Mouse (Mus musculus) hindbrain, embryonic 11.5 days (tissue): Measurements from ENCODE around the gene Rnf4. TPM values are rescaled to one million over a fixed set of nuclear protein-coding genes. Genes with fewer than 3 reads are reported as not detected.

Source experiments
- ATAC-seq: fragments of 200-750 bp; cut with Nextera tagmentation; 2 replicates; pipeline ENCODE4 v1.8.0; 2017; ENCODE audit warnings: mild to moderate bottlenecking, moderate TSS enrichment, moderate library complexity; ENCODE audit not compliant: low FRiP score
- DNase-seq: peaks from one replicate; pipeline ENCODE4 v3.0.0-alpha.2; 2015; ENCODE audit warnings: low spot score
- H3K27ac ChIP-seq: fragments of 300-500 bp; sonication (generic); 2 replicates; pipeline ENCODE4 v1.5.1; 2014; ENCODE audit warnings: mild to moderate bottlenecking, low read depth, low read length
- H3K27me3 ChIP-seq: fragments of 300-500 bp; sonication (generic); 2 replicates; pipeline ENCODE4 v1.6.1; 2014; ENCODE audit warnings: mild to moderate bottlenecking, low read length, moderate library complexity, mixed read lengths; ENCODE audit not compliant: control insufficient read depth, insufficient read depth
- H3K36me3 ChIP-seq: fragments of 300-500 bp; sonication (generic); 2 replicates; pipeline ENCODE4 v1.6.1; 2014; ENCODE audit warnings: mild to moderate bottlenecking, low read length, moderate library complexity, mixed read lengths; ENCODE audit not compliant: control insufficient read depth, insufficient read depth
- H3K4me1 ChIP-seq: fragments of 300-500 bp; sonication (generic); replicated peaks from 2 replicates; pipeline ENCODE4 v1.6.1; 2014; ENCODE audit warnings: low read length, mixed read lengths; ENCODE audit not compliant: control insufficient read depth, insufficient read depth
- H3K4me2 ChIP-seq: fragments of 300-500 bp; sonication (generic); replicated peaks from 2 replicates; pipeline ENCODE4 v1.6.1; 2014; ENCODE audit warnings: mild to moderate bottlenecking, low read depth, low read length
- H3K4me3 ChIP-seq: fragments of 300-500 bp; sonication (generic); 2 replicates; pipeline ENCODE4 v1.5.1; 2014; ENCODE audit warnings: low read depth, low read length
- H3K9ac ChIP-seq: fragments of 300-500 bp; sonication (generic); 2 replicates; pipeline ENCODE4 v1.6.1; 2014; ENCODE audit warnings: low read depth, low read length
- H3K9me3 ChIP-seq: fragments of 300-500 bp; sonication (generic); 2 replicates; pipeline ENCODE4 v1.6.1; 2016; ENCODE audit warnings: low read length; ENCODE audit not compliant: control insufficient read depth
- WGBS: fragments of 180-500 bp; shearing (Covaris S2); extraction: QIAGEN DNeasy Blood & Tissue Kit; methylation state at CpG from one replicate; pipeline ENCODE4 v1.1.7; 2014; 5-methylcytosine and 5-hydroxymethylcytosine counted together
- polyA plus RNA-seq: library from polyadenylated mRNA; unstranded; fragments of >200 nt; fragmentation: Nextera tagmentation; extraction: Ambion mirVana; gene quantifications from 2 replicates; pipeline ENCODE4 v1.2.1, GENCODE M21; 2014

Gene Rnf4
- 188 and 195 TPM in 2 replicates for polyA plus RNA-seq

DNA sequence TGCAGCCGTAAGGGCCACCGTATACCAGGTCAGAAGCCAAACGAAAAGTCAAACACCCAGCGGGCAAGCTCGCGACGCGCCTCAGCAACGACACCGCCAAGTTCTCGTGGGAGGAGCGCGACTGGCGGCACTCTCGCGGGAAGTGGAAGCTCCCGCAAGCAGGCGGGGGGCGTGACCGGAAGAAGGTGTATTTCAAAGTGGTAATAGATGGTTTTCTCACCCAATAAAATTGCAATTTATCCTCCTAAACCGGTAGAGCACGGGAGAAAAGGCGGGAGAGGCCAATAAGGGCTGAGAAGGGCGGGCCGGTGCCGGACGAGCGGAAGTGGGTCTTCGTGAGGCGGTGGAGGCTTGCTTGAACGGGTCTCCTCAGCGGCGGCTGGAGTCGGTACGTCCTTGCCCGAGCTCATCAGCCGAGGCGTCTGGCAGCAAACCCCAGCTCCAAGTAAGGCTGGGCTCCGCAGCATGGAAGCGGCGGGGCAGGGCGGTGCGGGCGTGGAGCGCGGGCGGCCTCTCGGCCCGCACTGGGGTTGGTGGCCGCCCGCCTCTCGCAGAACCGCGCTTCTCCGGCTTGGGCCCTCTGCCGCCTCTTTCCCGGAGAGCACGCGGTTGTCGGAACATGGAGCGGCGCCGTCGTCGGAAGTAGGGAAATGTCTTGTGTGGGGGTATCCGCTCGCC, at the start of gene Rnf4:
Rnf4 (plus strand) TSS at position 193 of the 678 bp plus-strand sequence.
- H3K4me2 ChIP-seq, result peak within 1 kb of the TSS; percentile 93
- ATAC-seq, result peak; percentile 97
- no peaks in the 10 kb centered on the region for H3K4me1 ChIP-seq
- peak within 1 kb of the TSS; percentile 100 for H3K4me3 ChIP-seq
- H3K27ac ChIP-seq, result peak within 1 kb of the TSS; percentile 93
- H3K9me3 ChIP-seq, result no peaks in the 10 kb centered on the region
- peak; percentile 98 for DNase-seq
- under 1% methylated on average over 62 of the region's 67 CpGs for WGBS
- no peaks in the 10 kb centered on the region for H3K27me3 ChIP-seq
- peak within 1 kb of the TSS; percentile 98 for H3K9ac ChIP-seq
- H3K36me3 ChIP-seq, result no peaks in the 10 kb centered on the region

DNA sequence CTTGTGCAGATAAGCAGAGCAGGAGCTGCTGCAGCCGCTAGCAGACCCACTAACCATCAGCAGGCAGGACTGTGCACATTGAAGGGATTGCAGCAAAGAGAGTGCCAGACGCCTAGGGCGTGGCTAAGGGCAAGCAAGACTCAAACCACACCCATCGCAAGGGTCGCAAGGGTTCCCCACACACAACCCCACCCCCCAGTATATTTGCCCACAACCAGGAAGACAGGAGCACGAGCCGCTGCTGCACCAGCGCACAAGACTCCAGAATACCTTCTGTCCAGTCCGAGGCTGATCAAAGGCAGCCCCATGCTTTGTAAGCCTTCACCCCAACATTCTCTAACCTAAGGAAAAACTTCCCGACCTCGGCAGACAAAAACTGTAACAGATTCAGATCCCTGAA, 49.6 kb upstream of the Rnf4 start:
- H3K9me3 ChIP-seq, result no peaks in the 10 kb centered on the region
- DNase-seq (no peak), ATAC-seq (no peak)
- H3K4me2 ChIP-seq, result peak overlapping the region; percentile 96
- peaks cover 8% of the 10 kb centered on the region for H3K4me1 ChIP-seq
- H3K27ac ChIP-seq, result no peak overlapping the region
- no peaks in the 10 kb centered on the region for H3K36me3 ChIP-seq
- no peak overlapping the region for H3K9ac ChIP-seq
- 1% methylated on average over 11 of the region's 11 CpGs for WGBS
- peak overlapping the region; percentile 68 for H3K4me3 ChIP-seq
- peaks cover 33% of the 10 kb centered on the region for H3K27me3 ChIP-seq

- peak overlapping the region; percentile 60 for H3K9ac ChIP-seq
- H3K36me3 ChIP-seq, result no peaks in the 10 kb centered on the region
- WGBS, result under 1% methylated on average over 54 of the region's 54 CpGs
- H3K27me3 ChIP-seq, result peaks cover 33% of the 10 kb centered on the region
- no peaks in the 10 kb centered on the region for H3K9me3 ChIP-seq
- H3K4me2 ChIP-seq, result peak overlapping the region; percentile 96
- peak overlapping the region; percentile 68 for H3K4me3 ChIP-seq
- peak; percentile 60 for DNase-seq
- H3K4me1 ChIP-seq, result peaks cover 8% of the 10 kb centered on the region
- no peak overlapping the region for H3K27ac ChIP-seq
- no peak for ATAC-seq
Measured at GRCm38 (mm10) chr5:34287001-34287837, 48.9 kb upstream of the Rnf4 start.

DNA sequence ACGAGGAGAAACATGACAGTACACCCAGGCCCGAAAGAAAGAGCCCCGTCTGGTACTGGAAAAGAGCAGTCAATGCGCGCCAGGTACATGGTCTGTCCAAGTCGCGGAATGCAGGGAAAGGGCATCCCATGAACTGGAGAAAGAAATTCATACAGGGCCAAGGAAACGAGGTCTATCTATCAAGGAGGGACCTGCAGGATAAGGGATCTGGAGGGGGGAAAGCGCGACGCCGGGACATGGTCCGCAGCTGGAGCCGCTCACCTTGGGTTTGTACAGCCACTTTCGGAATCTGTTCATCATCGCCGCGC, 48.3 kb upstream of the Rnf4 start:
- DNase-seq, result peak; percentile 59
- under 1% methylated on average over 17 of the region's 18 CpGs for whole genome bisulfite sequencing
- Histone ChIP-seq H3K27ac (no peak overlapping the region), H3K4me1 (peaks cover 8% of the 10 kb centered on the region), H3K4me2 (peak overlapping the region; percentile 96), H3K27me3 (peaks cover 33% of the 10 kb centered on the region), H3K9ac (peak overlapping the region; percentile 60), H3K9me3 (no peaks in the 10 kb centered on the region), H3K36me3 (no peaks in the 10 kb centered on the region), H3K4me3 (peak overlapping the region; percentile 68)
- ATAC-seq, result no peak

DNA sequence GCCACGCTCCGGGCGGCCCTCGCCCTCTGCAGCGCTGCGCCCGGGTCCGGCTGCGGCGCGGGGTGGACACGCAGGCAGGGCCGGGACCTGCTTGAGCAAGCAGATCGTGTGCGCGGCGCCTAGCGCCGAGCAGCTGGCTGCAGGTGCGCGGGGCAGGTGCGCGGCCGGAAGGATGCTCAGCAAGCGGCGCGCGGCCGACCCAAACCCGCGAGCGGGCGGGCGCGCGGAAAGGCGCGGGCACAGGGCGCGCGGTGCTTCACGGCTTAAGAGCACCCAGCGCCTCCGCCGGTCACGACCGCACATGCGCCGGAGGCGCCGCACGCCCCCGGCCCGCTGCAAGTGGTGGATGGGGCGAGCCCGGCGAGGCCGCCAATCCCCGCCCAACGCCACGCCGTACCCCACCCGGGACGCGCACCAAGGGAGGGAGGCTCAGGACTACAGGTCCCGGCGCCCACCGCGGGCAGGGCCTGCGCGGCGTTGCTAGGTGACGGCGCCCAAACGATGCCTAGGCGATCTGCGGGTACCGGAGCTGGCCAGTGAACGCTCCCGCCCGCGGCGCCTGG, 47.9 kb upstream of the Rnf4 start, which contains the start of the genes Zfyve28 and Cfap99:
Zfyve28 (minus strand) TSS at position 296 of the 563 bp plus-strand sequence.
Cfap99 (plus strand) TSS at position 447 of the 563 bp plus-strand sequence.
- peaks cover 33% of the 10 kb centered on the region for H3K27me3 ChIP-seq

DNA sequence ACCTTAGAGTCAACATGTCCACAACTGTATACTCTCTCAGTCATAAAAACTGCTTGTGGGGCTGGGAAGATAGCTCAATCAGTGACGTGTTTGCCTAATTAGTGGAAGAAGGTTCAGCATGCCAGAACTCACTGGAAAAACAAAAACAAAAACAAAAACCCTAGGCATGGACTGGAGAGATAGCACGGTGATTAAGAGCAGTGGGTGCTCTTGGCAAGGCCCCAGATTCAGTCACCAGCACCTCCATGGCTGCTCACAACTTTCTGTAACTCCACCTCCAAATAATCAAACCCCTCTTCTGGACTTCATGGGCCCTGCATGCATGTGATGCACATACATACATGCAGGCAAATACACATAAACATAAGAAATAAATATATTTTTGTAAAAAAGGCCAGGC, 46.8 kb upstream of the Rnf4 start:
- ATAC-seq (no peak), DNase-seq (no peak)
- Histone ChIP-seq H3K4me2 (no peak overlapping the region), H3K9me3 (no peaks in the 10 kb centered on the region), H3K36me3 (no peaks in the 10 kb centered on the region), H3K27me3 (peaks cover 33% of the 10 kb centered on the region), H3K27ac (no peak overlapping the region), H3K4me3 (no peak overlapping the region), H3K4me1 (peaks cover 8% of the 10 kb centered on the region), H3K9ac (no peak overlapping the region)
- 65% methylated on average over 2 of the region's 2 CpGs for WGBS

More for the DNA sequence above, 47.9 kb upstream of the Rnf4 start, which contains the start of the genes Zfyve28 and Cfap99:
- peak within 1 kb of the TSS; percentile 68 for H3K4me3 ChIP-seq
- H3K4me1 ChIP-seq, result peaks cover 8% of the 10 kb centered on the region
- H3K9me3 ChIP-seq, result no peaks in the 10 kb centered on the region
- H3K36me3 ChIP-seq, result no peaks in the 10 kb centered on the region
- ATAC-seq (peak; percentile 98), DNase-seq (peak; percentile 91)
- peak within 1 kb of the TSS; percentile 60 for H3K9ac ChIP-seq
- no peak within 1 kb of the TSS for H3K27ac ChIP-seq
- H3K4me2 ChIP-seq, result peak within 1 kb of the TSS; percentile 96
- under 1% methylated on average over 62 of the region's 83 CpGs for WGBS

GRCm38 (mm10) chr5:34293363-34293762, 42.7 kb upstream of the Rnf4 start:
- H3K9me3 ChIP-seq, result no peaks in the 10 kb centered on the region
- H3K4me1 ChIP-seq, result no peaks in the 10 kb centered on the region
- H3K27me3 ChIP-seq, result peaks cover 7% of the 10 kb centered on the region
- H3K36me3 ChIP-seq, result no peaks in the 10 kb centered on the region
- no peak overlapping the region for H3K9ac ChIP-seq
- H3K4me2 ChIP-seq, result no peak overlapping the region
- DNase-seq (no peak), ATAC-seq (no peak)
- 78% methylated on average over 6 of the region's 6 CpGs for WGBS
- no peak overlapping the region for H3K27ac ChIP-seq
- H3K4me3 ChIP-seq, result no peak overlapping the region

GRCm38 (mm10) chr5:34294696-34295095, 41.4 kb upstream of the Rnf4 start:
- H3K9ac ChIP-seq, result no peak overlapping the region
- no peak overlapping the region for H3K27ac ChIP-seq
- no peak for ATAC-seq

More at GRCm38 (mm10) chr5:34294696-34295095, 41.4 kb upstream of the Rnf4 start:
- H3K27me3 ChIP-seq, result no peaks in the 10 kb centered on the region
- WGBS, result 41% methylated on average over 2 of the region's 2 CpGs
- no peak overlapping the region for H3K4me2 ChIP-seq
- no peak overlapping the region for H3K4me3 ChIP-seq
- H3K9me3 ChIP-seq, result no peaks in the 10 kb centered on the region
- H3K36me3 ChIP-seq, result no peaks in the 10 kb centered on the region
- H3K4me1 ChIP-seq, result no peaks in the 10 kb centered on the region
- DNase-seq, result no peak
